Mouse (Mus musculus) embryonic facial prominence, embryonic 14.5 days (tissue): ENCODE results near the gene 4930558K02Rik. TPM values are rescaled to one million over a fixed set of nuclear protein-coding genes. Genes with fewer than 3 reads are reported as not detected.
A peak's percentile ranks its signal among the peaks of the same experiment; 100 is the strongest.

ENCODE experiments used
- ATAC-seq: fragments of 200-750 bp; cut with Nextera tagmentation; 2 replicates; pipeline ENCODE4 v1.8.0; 2017; ENCODE audit warnings: low read depth, moderate number of reproducible peaks, moderate TSS enrichment
- DNase-seq: peaks from one replicate; pipeline ENCODE4 v3.0.0-alpha.2; 2015; ENCODE audit warnings: low spot score
- H3K27ac ChIP-seq: fragments of 300-500 bp; sonication (generic); replicated peaks from 2 replicates; pipeline ENCODE4 v1.5.1; 2014; ENCODE audit warnings: low read depth, mild to moderate bottlenecking, low read length, moderate library complexity
- H3K27me3 ChIP-seq: fragments of 300-500 bp; sonication (generic); replicated peaks from 2 replicates; pipeline ENCODE4 v1.6.1; 2014; ENCODE audit warnings: low read length; ENCODE audit not compliant: control insufficient read depth, insufficient read depth
- H3K36me3 ChIP-seq: fragments of 300-500 bp; sonication (generic); 2 replicates; pipeline ENCODE4 v1.6.1; 2014; ENCODE audit warnings: low read length, mixed read lengths; ENCODE audit not compliant: control insufficient read depth, insufficient read depth
- H3K4me1 ChIP-seq: fragments of 300-500 bp; sonication (generic); 2 replicates; pipeline ENCODE4 v1.6.1; 2014; ENCODE audit warnings: antibody characterized with exemption, low read length; ENCODE audit not compliant: control insufficient read depth, insufficient read depth
- H3K4me2 ChIP-seq: fragments of 300-500 bp; sonication (generic); 2 replicates; pipeline ENCODE4 v1.6.1; 2014; ENCODE audit warnings: low read depth, mild to moderate bottlenecking, low read length, moderate library complexity, mixed read lengths
- H3K4me3 ChIP-seq: fragments of 300-500 bp; sonication (generic); 2 replicates; pipeline ENCODE4 v1.5.1; 2014; ENCODE audit warnings: low read depth, mild to moderate bottlenecking, low read length
- H3K9ac ChIP-seq: fragments of 300-500 bp; sonication (generic); 2 replicates; pipeline ENCODE4 v1.6.1; 2014; ENCODE audit warnings: low read depth, mild to moderate bottlenecking, low read length, moderate library complexity, mixed read lengths
- H3K9me3 ChIP-seq: fragments of 300-500 bp; sonication (generic); 2 replicates; pipeline ENCODE4 v1.6.1; 2016; ENCODE audit warnings: low read length; ENCODE audit not compliant: control insufficient read depth
- WGBS: fragments of 180-500 bp; shearing (Covaris S2); extraction: QIAGEN DNeasy Blood & Tissue Kit; methylation state at CpG from one replicate; pipeline ENCODE4 v1.1.7; 2014; 5-methylcytosine and 5-hydroxymethylcytosine counted together
- polyA plus RNA-seq: library from polyadenylated mRNA; unstranded; fragments of >200 nt; fragmentation: Nextera tagmentation; extraction: Ambion mirVana; gene quantifications from 2 replicates; pipeline ENCODE4 v1.2.1, GENCODE M21; 2014

The 4930558K02Rik gene
- polyA plus RNA-seq, result not detected in 2 replicates

- H3K36me3 ChIP-seq, result no peaks in the 10 kb centered on the region
- peak within 1 kb of the TSS; percentile 78 for H3K27ac ChIP-seq
Observed at GRCm38 (mm10) chr1:161979536-161979935, at the start of gene 4930558K02Rik. Gene 4930558K02Rik (minus strand): TSS chr1:161979636.

GRCm38 (mm10) chr1:162023681-162024270 lies 44.3 kb upstream of the 4930558K02Rik start:
- peak overlapping the region; percentile 97 for H3K27ac ChIP-seq
- H3K4me3 ChIP-seq, result no peak overlapping the region
- H3K4me2 ChIP-seq, result no peak overlapping the region
- no peak overlapping the region for H3K9ac ChIP-seq
- no peaks in the 10 kb centered on the region for H3K27me3 ChIP-seq
- DNase-seq (peak; percentile 79), ATAC-seq (no peak)
- H3K36me3 ChIP-seq, result no peaks in the 10 kb centered on the region
- H3K9me3 ChIP-seq, result no peaks in the 10 kb centered on the region
- whole genome bisulfite sequencing, result 31% methylated on average over 8 of the region's 8 CpGs
- peaks cover 60% of the 10 kb centered on the region for H3K4me1 ChIP-seq

More at GRCm38 (mm10) chr1:161979536-161979935, at the start of gene 4930558K02Rik:
- DNase-seq, result no peak
- Histone ChIP-seq H3K9me3 (no peaks in the 10 kb centered on the region), H3K4me3 (no peak within 1 kb of the TSS), H3K9ac (no peak within 1 kb of the TSS), H3K27me3 (no peaks in the 10 kb centered on the region), H3K4me1 (peaks cover 40% of the 10 kb centered on the region), H3K4me2 (no peak within 1 kb of the TSS)
- ATAC-seq, result no peak
- WGBS, result 79% methylated on average over 1 of the region's 1 CpGs

- no peaks in the 10 kb centered on the region for H3K9me3 ChIP-seq
- H3K4me1 ChIP-seq, result peaks cover 90% of the 10 kb centered on the region
- ATAC-seq, result peak; percentile 34; the same call in 1 of the 2 replicates
- no peaks in the 10 kb centered on the region for H3K27me3 ChIP-seq
- WGBS, result 30% methylated on average over 4 of the region's 4 CpGs
- no peak overlapping the region for H3K4me2 ChIP-seq
- 0 out of 2 replicates have a peak overlapping the region, but pooled peaks have one; percentile 5 for H3K9ac ChIP-seq
- H3K4me3 ChIP-seq, result no peak overlapping the region
- no peaks in the 10 kb centered on the region for H3K36me3 ChIP-seq
- DNase-seq, result no peak
- peak overlapping the region; percentile 97 for H3K27ac ChIP-seq
Observed at GRCm38 (mm10) chr1:162020766-162021165, 41.3 kb upstream of the 4930558K02Rik start.

- DNase-seq (peak; percentile 92), ATAC-seq (peak; percentile 86)
- peaks cover 90% of the 10 kb centered on the region for H3K4me1 ChIP-seq
- no peak overlapping the region for H3K9ac ChIP-seq
- H3K9me3 ChIP-seq, result no peaks in the 10 kb centered on the region
- H3K4me3 ChIP-seq, result no peak overlapping the region
- no peaks in the 10 kb centered on the region for H3K36me3 ChIP-seq
- no peak overlapping the region for H3K4me2 ChIP-seq
- no peaks in the 10 kb centered on the region for H3K27me3 ChIP-seq
- peak overlapping the region; percentile 97 for H3K27ac ChIP-seq
- 25% methylated on average over 7 of the region's 7 CpGs for WGBS
Observed at GRCm38 (mm10) chr1:162020303-162020731, 40.9 kb upstream of the 4930558K02Rik start.

GRCm38 (mm10) chr1:162018601-162018977 lies 39.2 kb upstream of the 4930558K02Rik start:
- Histone ChIP-seq H3K4me1 (peaks cover 94% of the 10 kb centered on the region), H3K36me3 (no peaks in the 10 kb centered on the region), H3K4me2 (no peak overlapping the region), H3K4me3 (no peak overlapping the region), H3K27ac (peak overlapping the region; percentile 97), H3K9ac (no peak overlapping the region), H3K27me3 (no peaks in the 10 kb centered on the region), H3K9me3 (no peaks in the 10 kb centered on the region)
- WGBS, result 50% methylated on average over 6 of the region's 6 CpGs
- ATAC-seq (no peak), DNase-seq (no peak)

GRCm38 (mm10) chr1:162017975-162018600 lies 38.7 kb upstream of the 4930558K02Rik start:
- Histone ChIP-seq H3K36me3 (no peaks in the 10 kb centered on the region), H3K4me1 (peaks cover 94% of the 10 kb centered on the region), H3K4me2 (no peak overlapping the region), H3K9ac (no peak overlapping the region), H3K9me3 (no peaks in the 10 kb centered on the region), H3K27ac (peak overlapping the region; percentile 97), H3K4me3 (no peak overlapping the region), H3K27me3 (no peaks in the 10 kb centered on the region)
- DNase-seq (peak; percentile 45), ATAC-seq (no peak)
- WGBS, result 28% methylated on average over 13 of the region's 13 CpGs

GRCm38 (mm10) chr1:162016982-162017381 lies 37.5 kb upstream of the 4930558K02Rik start:
- peak overlapping the region; percentile 8 for H3K4me2 ChIP-seq
- H3K27me3 ChIP-seq, result no peaks in the 10 kb centered on the region
- no peaks in the 10 kb centered on the region for H3K9me3 ChIP-seq
- ATAC-seq (peak; percentile 53), DNase-seq (peak; percentile 92)
- H3K9ac ChIP-seq, result peak overlapping the region; percentile 45; the same call in 1 of the 2 replicates
- no peaks in the 10 kb centered on the region for H3K36me3 ChIP-seq
- WGBS, result 14% methylated on average over 7 of the region's 7 CpGs
- H3K4me1 ChIP-seq, result peaks cover 86% of the 10 kb centered on the region
- peak overlapping the region; percentile 97 for H3K27ac ChIP-seq
- no peak overlapping the region for H3K4me3 ChIP-seq

GRCm38 (mm10) chr1:162015247-162015862 lies 35.9 kb upstream of the 4930558K02Rik start:
- H3K36me3 ChIP-seq, result no peaks in the 10 kb centered on the region
- DNase-seq, result peak; percentile 65
- H3K9ac ChIP-seq, result no peak overlapping the region
- no peaks in the 10 kb centered on the region for H3K27me3 ChIP-seq
- ATAC-seq, result no peak
- H3K4me1 ChIP-seq, result peaks cover 77% of the 10 kb centered on the region
- H3K4me2 ChIP-seq, result no peak overlapping the region
- peak overlapping the region; percentile 97 for H3K27ac ChIP-seq
- no peak overlapping the region for H3K4me3 ChIP-seq
- no peaks in the 10 kb centered on the region for H3K9me3 ChIP-seq
- WGBS, result 27% methylated on average over 8 of the region's 8 CpGs
